Mouse (Mus musculus) embryonic facial prominence, embryonic 14.5 days (tissue): ENCODE data around the gene Lyzl4. TPM values are rescaled to one million over a fixed set of nuclear protein-coding genes. Genes with fewer than 3 reads are reported as not detected.

ENCODE experiments used
- ATAC-seq: fragments of 200-750 bp; cut with Nextera tagmentation; 2 replicates; pipeline ENCODE4 v1.8.0; 2017; ENCODE audit warnings: low read depth, moderate number of reproducible peaks, moderate TSS enrichment
- DNase-seq: peaks from one replicate; pipeline ENCODE4 v3.0.0-alpha.2; 2015; ENCODE audit warnings: low spot score
- H3K27ac ChIP-seq: fragments of 300-500 bp; sonication (generic); replicated peaks from 2 replicates; pipeline ENCODE4 v1.5.1; 2014; ENCODE audit warnings: low read depth, mild to moderate bottlenecking, low read length, moderate library complexity
- H3K27me3 ChIP-seq: fragments of 300-500 bp; sonication (generic); replicated peaks from 2 replicates; pipeline ENCODE4 v1.6.1; 2014; ENCODE audit warnings: low read length; ENCODE audit not compliant: control insufficient read depth, insufficient read depth
- H3K36me3 ChIP-seq: fragments of 300-500 bp; sonication (generic); 2 replicates; pipeline ENCODE4 v1.6.1; 2014; ENCODE audit warnings: low read length, mixed read lengths; ENCODE audit not compliant: control insufficient read depth, insufficient read depth
- H3K4me1 ChIP-seq: fragments of 300-500 bp; sonication (generic); 2 replicates; pipeline ENCODE4 v1.6.1; 2014; ENCODE audit warnings: antibody characterized with exemption, low read length; ENCODE audit not compliant: control insufficient read depth, insufficient read depth
- H3K4me2 ChIP-seq: fragments of 300-500 bp; sonication (generic); 2 replicates; pipeline ENCODE4 v1.6.1; 2014; ENCODE audit warnings: low read depth, mild to moderate bottlenecking, low read length, moderate library complexity, mixed read lengths
- H3K4me3 ChIP-seq: fragments of 300-500 bp; sonication (generic); 2 replicates; pipeline ENCODE4 v1.5.1; 2014; ENCODE audit warnings: low read depth, mild to moderate bottlenecking, low read length
- H3K9ac ChIP-seq: fragments of 300-500 bp; sonication (generic); 2 replicates; pipeline ENCODE4 v1.6.1; 2014; ENCODE audit warnings: low read depth, mild to moderate bottlenecking, low read length, moderate library complexity, mixed read lengths
- H3K9me3 ChIP-seq: fragments of 300-500 bp; sonication (generic); 2 replicates; pipeline ENCODE4 v1.6.1; 2016; ENCODE audit warnings: low read length; ENCODE audit not compliant: control insufficient read depth
- WGBS: fragments of 180-500 bp; shearing (Covaris S2); extraction: QIAGEN DNeasy Blood & Tissue Kit; methylation state at CpG from one replicate; pipeline ENCODE4 v1.1.7; 2014; 5-methylcytosine and 5-hydroxymethylcytosine counted together
- polyA plus RNA-seq: library from polyadenylated mRNA; unstranded; fragments of >200 nt; fragmentation: Nextera tagmentation; extraction: Ambion mirVana; gene quantifications from 2 replicates; pipeline ENCODE4 v1.2.1, GENCODE M21; 2014

The Lyzl4 gene
- polyA plus RNA-seq, 1 experiment from 2014 or later, result 1.7 TPM

GRCm38 (mm10) chr9:121675556-121675955 lies 33.7 kb upstream of the Lyzl4 start:
- ATAC-seq (no peak), DNase-seq (no peak)
- Histone ChIP-seq H3K4me3 (no peak overlapping the region), H3K9ac (no peak overlapping the region), H3K27me3 (peaks cover 6% of the 10 kb centered on the region; the same call in 1 of the 2 replicates), H3K4me2 (no peak overlapping the region), H3K4me1 (no peaks in the 10 kb centered on the region), H3K27ac (no peak overlapping the region), H3K9me3 (no peaks in the 10 kb centered on the region), H3K36me3 (no peaks in the 10 kb centered on the region)
- 77% methylated on average over 2 of the region's 2 CpGs for WGBS

DNA sequence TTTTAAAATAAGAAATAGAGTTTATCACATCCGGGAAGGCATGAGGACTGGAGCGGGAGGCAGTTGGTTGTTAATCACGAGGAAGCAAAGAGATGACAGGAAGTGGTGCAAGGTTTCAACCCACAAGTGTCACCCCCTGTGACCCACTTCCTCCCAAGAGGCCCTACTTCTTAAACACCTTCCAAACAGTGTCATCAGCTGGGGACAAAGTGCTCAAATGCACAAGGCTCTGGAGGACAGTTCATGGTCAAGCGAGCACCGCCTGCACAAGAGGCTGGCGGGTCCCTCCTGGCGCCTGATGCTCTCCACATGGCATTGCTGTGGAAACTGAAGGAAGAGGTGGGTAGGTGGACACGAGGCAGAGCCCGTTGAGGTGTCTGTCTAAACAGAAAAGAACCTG lies 33.1 kb upstream of the Lyzl4 start:
- Histone ChIP-seq H3K27ac (no peak overlapping the region), H3K27me3 (peaks cover 11% of the 10 kb centered on the region), H3K36me3 (no peaks in the 10 kb centered on the region), H3K4me1 (no peaks in the 10 kb centered on the region), H3K4me3 (no peak overlapping the region), H3K9me3 (no peaks in the 10 kb centered on the region), H3K9ac (no peak overlapping the region), H3K4me2 (no peak overlapping the region)
- DNase-seq, result no peak
- ATAC-seq, result no peak
- WGBS, result 79% methylated on average over 9 of the region's 9 CpGs

- Histone ChIP-seq H3K9ac (no peak overlapping the region), H3K4me3 (no peak overlapping the region), H3K4me1 (peaks cover 4% of the 10 kb centered on the region; the same call in 1 of the 2 replicates), H3K36me3 (no peaks in the 10 kb centered on the region), H3K9me3 (no peaks in the 10 kb centered on the region), H3K27me3 (peaks cover 24% of the 10 kb centered on the region), H3K4me2 (no peak overlapping the region), H3K27ac (no peak overlapping the region)
- ATAC-seq (no peak), DNase-seq (no peak)
- WGBS, result 80% methylated on average over 5 of the region's 5 CpGs
These were observed 31.8 kb upstream of the Lyzl4 start for GRCm38 (mm10) chr9:121673716-121674115.

- Histone ChIP-seq H3K27me3 (peaks cover 36% of the 10 kb centered on the region), H3K4me2 (no peak overlapping the region), H3K27ac (no peak overlapping the region), H3K36me3 (no peaks in the 10 kb centered on the region), H3K9ac (no peak overlapping the region), H3K4me1 (peaks cover 4% of the 10 kb centered on the region; the same call in 1 of the 2 replicates), H3K9me3 (no peaks in the 10 kb centered on the region), H3K4me3 (no peak overlapping the region)
- no peak for ATAC-seq
- WGBS, result 62% methylated on average over 5 of the region's 5 CpGs
- peak; percentile 28 for DNase-seq
These were observed 30.4 kb upstream of the Lyzl4 start for GRCm38 (mm10) chr9:121672311-121672710.

DNA sequence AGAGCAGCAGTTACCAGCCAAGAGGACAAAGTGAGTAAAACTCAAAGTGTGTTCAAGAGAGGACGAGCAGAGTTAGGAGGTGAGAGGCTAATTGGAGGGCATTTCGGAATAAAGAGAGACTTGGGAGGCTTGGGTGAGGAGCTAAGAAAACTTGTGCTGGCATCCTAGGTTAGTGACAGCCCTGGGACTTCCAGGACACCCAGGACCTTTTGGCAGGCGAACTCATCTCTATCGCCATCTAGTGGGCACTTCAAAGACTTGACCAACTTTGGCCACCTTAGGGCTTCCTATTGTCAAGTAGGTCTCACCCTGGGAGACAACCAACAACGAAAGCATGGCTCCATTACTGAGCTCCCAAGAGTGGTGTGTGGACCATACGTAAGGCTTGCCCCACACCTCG lies 29.4 kb upstream of the Lyzl4 start:
- ATAC-seq (no peak), DNase-seq (peak; percentile 61)
- Histone ChIP-seq H3K9ac (no peak overlapping the region), H3K36me3 (no peaks in the 10 kb centered on the region), H3K4me2 (no peak overlapping the region), H3K27ac (no peak overlapping the region), H3K9me3 (no peaks in the 10 kb centered on the region), H3K4me3 (no peak overlapping the region), H3K27me3 (peaks cover 36% of the 10 kb centered on the region), H3K4me1 (peaks cover 4% of the 10 kb centered on the region; the same call in 1 of the 2 replicates)
- WGBS, result 22% methylated on average over 7 of the region's 7 CpGs

DNA sequence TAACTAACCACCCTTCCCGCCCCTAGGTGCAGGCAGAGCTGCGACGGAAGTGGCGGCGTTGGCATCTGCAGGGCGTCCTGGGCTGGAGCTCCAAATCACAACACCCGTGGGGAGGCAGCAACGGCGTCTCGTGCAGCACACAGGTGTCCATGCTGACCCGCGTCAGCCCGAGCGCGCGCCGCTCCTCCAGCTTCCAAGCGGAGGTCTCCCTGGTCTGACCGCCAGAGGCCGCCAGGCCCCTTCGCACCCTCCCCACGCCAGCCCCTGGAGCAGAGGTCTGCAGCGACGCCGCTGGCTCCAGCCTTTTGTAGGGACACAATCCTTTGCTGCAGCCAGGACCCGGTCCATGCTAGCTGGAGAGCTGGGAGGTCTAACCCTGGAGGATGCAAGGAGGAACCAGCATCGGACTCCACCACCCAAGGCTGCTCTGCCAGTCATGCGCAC lies 27.5 kb upstream of the Lyzl4 start:
- Histone ChIP-seq H3K36me3 (no peaks in the 10 kb centered on the region), H3K9ac (peak overlapping the region; percentile 59), H3K27ac (no peak overlapping the region), H3K9me3 (no peaks in the 10 kb centered on the region), H3K27me3 (peaks cover 36% of the 10 kb centered on the region), H3K4me1 (peaks cover 4% of the 10 kb centered on the region; the same call in 1 of the 2 replicates), H3K4me2 (peak overlapping the region; percentile 70), H3K4me3 (peak overlapping the region; percentile 37)
- ATAC-seq, result peak; percentile 58
- WGBS, result under 1% methylated on average over 28 of the region's 28 CpGs
- DNase-seq, result peak; percentile 64

DNA sequence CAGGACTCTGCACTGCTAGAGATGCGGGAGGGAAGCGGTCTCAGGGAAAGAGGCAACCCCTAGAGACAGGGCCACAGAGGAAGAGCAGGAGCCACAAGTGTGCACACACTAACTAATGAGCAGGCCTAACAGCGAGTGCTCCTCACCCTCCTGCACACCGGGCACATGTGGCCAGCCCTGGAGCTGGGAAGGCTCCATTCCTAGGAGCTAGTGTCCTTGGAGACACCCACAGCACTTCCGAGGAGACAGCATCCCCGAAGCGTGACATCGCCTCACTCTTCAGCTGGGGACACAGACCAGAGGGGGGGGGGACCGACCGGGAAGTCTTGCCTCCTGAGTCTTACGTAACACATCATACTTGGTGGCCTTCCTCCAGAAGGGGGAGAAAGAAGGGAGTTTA lies 25.9 kb upstream of the Lyzl4 start:
- Histone ChIP-seq H3K9me3 (no peaks in the 10 kb centered on the region), H3K4me1 (peaks cover 4% of the 10 kb centered on the region; the same call in 1 of the 2 replicates), H3K36me3 (no peaks in the 10 kb centered on the region), H3K4me2 (no peak overlapping the region), H3K9ac (no peak overlapping the region), H3K27me3 (peaks cover 36% of the 10 kb centered on the region), H3K4me3 (no peak overlapping the region), H3K27ac (no peak overlapping the region)
- 64% methylated on average over 5 of the region's 11 CpGs for WGBS
- DNase-seq, result no peak
- ATAC-seq, result peak; percentile 24; the same call in 1 of the 2 replicates

DNA sequence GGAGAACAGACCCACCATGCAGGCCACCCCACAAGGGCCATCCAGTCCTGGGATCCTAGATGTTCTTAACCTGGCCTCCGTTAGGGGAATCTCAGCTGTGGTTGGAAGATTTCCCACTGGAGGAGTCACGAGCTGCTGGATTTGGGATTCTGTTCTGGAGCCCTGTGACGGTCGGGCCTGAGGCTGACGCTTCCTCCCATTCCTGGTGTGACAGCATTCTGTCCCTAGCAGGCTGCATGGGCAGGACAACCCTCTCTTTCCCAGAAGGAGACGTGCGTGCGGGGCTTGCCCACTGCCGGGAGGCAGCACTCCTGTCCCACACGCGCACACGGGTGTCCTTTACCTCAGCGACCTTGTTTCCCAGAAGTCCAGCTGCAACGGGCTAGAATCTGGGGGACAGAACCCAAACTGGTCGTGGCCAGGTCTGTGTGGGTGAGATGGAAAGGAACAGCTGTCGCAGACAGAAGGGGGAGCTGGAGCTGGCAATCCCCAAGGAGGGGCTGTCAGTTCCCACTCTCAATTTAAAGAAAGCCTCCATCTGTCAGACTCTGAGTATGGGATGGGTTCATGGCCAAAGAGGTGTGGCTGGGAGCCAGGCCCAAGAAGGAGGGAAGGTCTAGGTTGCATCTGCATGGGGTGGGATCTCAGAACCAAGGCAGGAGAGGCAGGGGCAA lies 25.2 kb upstream of the Lyzl4 start:
- Histone ChIP-seq H3K4me1 (peaks cover 4% of the 10 kb centered on the region; the same call in 1 of the 2 replicates), H3K4me2 (no peak overlapping the region), H3K4me3 (no peak overlapping the region), H3K9me3 (no peaks in the 10 kb centered on the region), H3K9ac (no peak overlapping the region), H3K27ac (no peak overlapping the region), H3K27me3 (peaks cover 36% of the 10 kb centered on the region), H3K36me3 (no peaks in the 10 kb centered on the region)
- peak; percentile 46 for DNase-seq
- ATAC-seq, result peak; percentile 56
- 64% methylated on average over 16 of the region's 16 CpGs for WGBS

- no peaks in the 10 kb centered on the region for H3K9me3 ChIP-seq
- 74% methylated on average over 5 of the region's 5 CpGs for WGBS
- peaks cover 15% of the 10 kb centered on the region for H3K27me3 ChIP-seq
- no peak for DNase-seq
- no peak overlapping the region for H3K9ac ChIP-seq
- no peaks in the 10 kb centered on the region for H3K36me3 ChIP-seq
- H3K4me1 ChIP-seq, result no peaks in the 10 kb centered on the region
- H3K27ac ChIP-seq, result no peak overlapping the region
- no peak overlapping the region for H3K4me3 ChIP-seq
- no peak for ATAC-seq
- H3K4me2 ChIP-seq, result no peak overlapping the region
These were observed 22.2 kb upstream of the Lyzl4 start for GRCm38 (mm10) chr9:121664104-121664503.
